ENCODE assay signal across 18 mouse cellular contexts in genomic region chr5:66627805-66628204, GRCm38 (mm10). TPM values are rescaled to one million over a fixed set of nuclear protein-coding genes. Genes with fewer than 3 reads are reported as not detected.
DNase-seq lines count a peak whose midpoint lies in the region; ATAC-seq and TF ChIP-seq lines count a peak whose summit lies in the region.
"Had no signal": no experiment of that assay in that cellular context is flagged by ENCODE, and none has a peak within 500 bp of the region (broad histone marks: within the 10 kb centered on the region; RNA-seq: fewer than 3 reads in every experiment).

No protein-coding gene starts in this region.

- peak overlapping the region; percentile 39; the same call in 1 of the 2 replicates for H3K9ac ChIP-seq in heart, embryonic 11.5 days (ENCODE audit: low read depth, low read length)
- no peak overlapping the region for H3K9ac ChIP-seq in heart, adult 2 months (ENCODE audit: low read depth, low read length)
- no peak overlapping the region for H3K9ac ChIP-seq in hindbrain, embryonic 13.5 days
- no peak overlapping the region for H3K9ac ChIP-seq in hindbrain, embryonic 11.5 days (ENCODE audit: low read depth, low read length)
- no peak overlapping the region for H3K9ac ChIP-seq in hindbrain, embryonic 14.5 days
- H3K9ac ChIP-seq in midbrain, embryonic 13.5 days (replicated peaks): no peak overlapping the region
- H3K9ac ChIP-seq: embryonic facial prominence, embryonic 13.5 days; neural tube, embryonic 13.5 days had no signal

- no peak for TF ChIP-seq POLR2A in heart, adult 2 months (IDR thresholded peaks at IDR 0.05; ENCODE audit: insufficient read depth, low read depth, low read length)

- no peak overlapping the region for H3K27ac ChIP-seq in heart, embryonic 11.5 days (ENCODE audit: low read depth, low read length)
- H3K27ac ChIP-seq in heart, adult 2 months: no peak overlapping the region
- H3K27ac ChIP-seq in hindbrain, embryonic 13.5 days: peak overlapping the region; percentile 48
- no peak overlapping the region for H3K27ac ChIP-seq in hindbrain, embryonic 11.5 days (ENCODE audit: low read depth, low read length)
- peak overlapping the region; percentile 59 for H3K27ac ChIP-seq in hindbrain, embryonic 14.5 days
- H3K27ac ChIP-seq in midbrain, embryonic 13.5 days: peak overlapping the region; percentile 42
- H3K27ac ChIP-seq: embryonic facial prominence, embryonic 13.5 days; neural tube, embryonic 13.5 days had no signal

- no peaks in the 10 kb centered on the region for H3K9me3 ChIP-seq in heart, embryonic 11.5 days (replicated peaks; ENCODE audit: control insufficient read depth, low read length)
- H3K9me3 ChIP-seq in hindbrain, embryonic 13.5 days: no peaks in the 10 kb centered on the region
- H3K9me3 ChIP-seq in hindbrain, embryonic 11.5 days (ENCODE audit: control insufficient read depth, low read length): no peaks in the 10 kb centered on the region
- no peaks in the 10 kb centered on the region for H3K9me3 ChIP-seq in hindbrain, embryonic 14.5 days (ENCODE audit: control insufficient read depth, low read length)
- H3K9me3 ChIP-seq in midbrain, embryonic 13.5 days: no peaks in the 10 kb centered on the region
- H3K9me3 ChIP-seq: embryonic facial prominence, embryonic 13.5 days; neural tube, embryonic 13.5 days had no signal

- DNase-seq in heart, adult 2 months: no peak
- DNase-seq in hindbrain, embryonic 11.5 days (ENCODE audit: low spot score): no peak
- peak; percentile 40 for DNase-seq in hindbrain, embryonic 14.5 days (ENCODE audit: low spot score)
- no peak for DNase-seq in cerebellum, adult 18-20 months
- DNase-seq in layer of hippocampus, adult 18-20 months (ENCODE audit: low spot score in 2 of 2): no peak
- DNase-seq: adrenal gland, postnatal 10 days; B cell, adult 2 months; cerebellum, adult 8-10 months; left cerebral cortex, postnatal 4 days; lung, adult 18-20 months; lung, postnatal 4 days; thymus, postnatal 25 days had no signal

- TF ChIP-seq CTCF in heart, adult 2 months (IDR thresholded peaks at IDR 0.05): no peak

- peaks cover 4% of the 10 kb centered on the region; the same call in 1 of the 2 replicates for H3K4me1 ChIP-seq in heart, embryonic 11.5 days (ENCODE audit: control insufficient read depth, insufficient read depth, low read length)
- H3K4me1 ChIP-seq in heart, adult 2 months (ENCODE audit: control insufficient read depth, insufficient read depth, low read length): no peaks in the 10 kb centered on the region
- peaks cover 11% of the 10 kb centered on the region; the same call in 1 of the 2 replicates for H3K4me1 ChIP-seq in hindbrain, embryonic 13.5 days (replicated peaks)
- no peaks in the 10 kb centered on the region for H3K4me1 ChIP-seq in hindbrain, embryonic 11.5 days (replicated peaks; ENCODE audit: control insufficient read depth, insufficient read depth, low read length)
- 0 out of 2 replicates have a peak, but pooled peaks cover 3% of the 10 kb centered on the region for H3K4me1 ChIP-seq in hindbrain, embryonic 14.5 days (replicated peaks; ENCODE audit: control insufficient read depth, insufficient read depth, low read length)
- 0 out of 2 replicates have a peak, but pooled peaks cover 6% of the 10 kb centered on the region for H3K4me1 ChIP-seq in midbrain, embryonic 13.5 days (replicated peaks)
- H3K4me1 ChIP-seq: embryonic facial prominence, embryonic 13.5 days had no signal

- peak overlapping the region; percentile 40 for H3K4me2 ChIP-seq in heart, embryonic 11.5 days
- no peak overlapping the region; the same call in 1 of the 2 replicates for H3K4me2 ChIP-seq in hindbrain, embryonic 13.5 days
- no peak overlapping the region for H3K4me2 ChIP-seq in hindbrain, embryonic 11.5 days (replicated peaks; ENCODE audit: low read depth, low read length)
- H3K4me2 ChIP-seq in hindbrain, embryonic 14.5 days (replicated peaks): no peak overlapping the region
- no peak overlapping the region for H3K4me2 ChIP-seq in midbrain, embryonic 13.5 days (replicated peaks)
- H3K4me2 ChIP-seq: embryonic facial prominence, embryonic 13.5 days; neural tube, embryonic 13.5 days had no signal

- no peaks in the 10 kb centered on the region for H3K36me3 ChIP-seq in heart, embryonic 11.5 days (ENCODE audit: control insufficient read depth, insufficient read depth, low read length)
- no peaks in the 10 kb centered on the region for H3K36me3 ChIP-seq in heart, adult 2 months (ENCODE audit: control insufficient read depth, insufficient read depth, low read length)
- no peaks in the 10 kb centered on the region for H3K36me3 ChIP-seq in hindbrain, embryonic 13.5 days
- H3K36me3 ChIP-seq in hindbrain, embryonic 11.5 days (ENCODE audit: control insufficient read depth, insufficient read depth, low read length): no peaks in the 10 kb centered on the region
- no peaks in the 10 kb centered on the region for H3K36me3 ChIP-seq in hindbrain, embryonic 14.5 days (replicated peaks; ENCODE audit: control insufficient read depth, insufficient read depth)
- H3K36me3 ChIP-seq in midbrain, embryonic 13.5 days: no peaks in the 10 kb centered on the region
- H3K36me3 ChIP-seq: embryonic facial prominence, embryonic 13.5 days; neural tube, embryonic 13.5 days had no signal

- no peak for ATAC-seq in heart, embryonic 11.5 days (replicated peaks; ENCODE audit: insufficient number of reproducible peaks, low FRiP score, low TSS enrichment)
- peak; percentile 57 for ATAC-seq in hindbrain, embryonic 13.5 days (ENCODE audit: low FRiP score)
- no peak for ATAC-seq in hindbrain, embryonic 11.5 days (ENCODE audit: low FRiP score)
- ATAC-seq in hindbrain, embryonic 14.5 days (ENCODE audit: low FRiP score): no peak; the same call in 1 of the 2 replicates
- peak; percentile 88 for ATAC-seq in midbrain, embryonic 13.5 days

- intact Hi-C loops in heart, adult 2 months (cut with DNase I): loop anchor here (10.0 kb wide), 1 partner anchor 243 kb away; no protein-coding TSS in a partner anchor

- H3K79me2 ChIP-seq in heart, adult 2 months (replicated peaks; ENCODE audit: control insufficient read depth, insufficient read depth, low read length): no peaks in the 10 kb centered on the region

- WGBS in heart, embryonic 11.5 days (ENCODE audit: insufficient replicate concordance): 23% methylated on average over 7 of the region's 7 CpGs
- 31% methylated on average over 7 of the region's 7 CpGs for WGBS in heart, adult 2 months
- 48% methylated on average over 7 of the region's 7 CpGs for WGBS in hindbrain, embryonic 13.5 days
- WGBS in hindbrain, embryonic 11.5 days: 75% methylated on average over 7 of the region's 7 CpGs
- WGBS in hindbrain, embryonic 14.5 days: 34% methylated on average over 7 of the region's 7 CpGs
- 41% methylated on average over 7 of the region's 7 CpGs for WGBS in midbrain, embryonic 13.5 days

- no peak for TF ChIP-seq EP300 in heart, adult 2 months (IDR thresholded peaks at IDR 0.05; ENCODE audit: insufficient read depth, low read depth, low read length)

- no peaks in the 10 kb centered on the region for H3K27me3 ChIP-seq in heart, embryonic 11.5 days (ENCODE audit: control insufficient read depth, insufficient read depth, low read length)
- H3K27me3 ChIP-seq in heart, adult 2 months (ENCODE audit: control insufficient read depth, insufficient read depth, low read length): no peaks in the 10 kb centered on the region
- no peaks in the 10 kb centered on the region for H3K27me3 ChIP-seq in hindbrain, embryonic 13.5 days
- no peaks in the 10 kb centered on the region for H3K27me3 ChIP-seq in hindbrain, embryonic 11.5 days (ENCODE audit: control insufficient read depth, insufficient read depth, low read length)
- H3K27me3 ChIP-seq in hindbrain, embryonic 14.5 days (ENCODE audit: control insufficient read depth, insufficient read depth, low read length): no peaks in the 10 kb centered on the region
- no peaks in the 10 kb centered on the region for H3K27me3 ChIP-seq in midbrain, embryonic 13.5 days
- H3K27me3 ChIP-seq: embryonic facial prominence, embryonic 13.5 days; neural tube, embryonic 13.5 days had no signal

- H3K4me3 ChIP-seq in heart, embryonic 11.5 days (ENCODE audit: low read depth, low read length): no peak overlapping the region
- no peak overlapping the region for H3K4me3 ChIP-seq in heart, adult 2 months
- H3K4me3 ChIP-seq in hindbrain, embryonic 13.5 days: no peak overlapping the region
- H3K4me3 ChIP-seq in hindbrain, embryonic 11.5 days (ENCODE audit: low read depth, low read length): no peak overlapping the region
- H3K4me3 ChIP-seq in hindbrain, embryonic 14.5 days (replicated peaks; ENCODE audit: low read length): no peak overlapping the region
- H3K4me3 ChIP-seq in midbrain, embryonic 13.5 days (replicated peaks): no peak overlapping the region
- H3K4me3 ChIP-seq: embryonic facial prominence, embryonic 13.5 days; neural tube, embryonic 13.5 days had no signal

RNA-seq across cellular contexts. Expression of gene Apbb2, which starts 9.2 kb away (rescaled TPM):
- 25.9 and 28.0 TPM in 2 replicates for polyA plus RNA-seq in heart, embryonic 11.5 days (2014; fragmentation: Nextera tagmentation; extraction: Ambion mirVana)
- 10 to 100 TPM; 39.9 to 40.0 TPM for total RNA-seq in heart, adult 2 months (2021)
- polyA plus RNA-seq in heart, adult 2 months (2012; rRNA removed): 26.7 and 32.4 TPM in 2 replicates
- 126 TPM in 2 replicates for polyA plus RNA-seq in hindbrain, embryonic 13.5 days (2015; fragmentation: Nextera tagmentation; extraction: Ambion mirVana)
- 43.0 and 47.1 TPM in 2 replicates for polyA plus RNA-seq in hindbrain, embryonic 11.5 days (2014; fragmentation: Nextera tagmentation; extraction: Ambion mirVana)
- 113 and 123 TPM in 2 replicates for polyA plus RNA-seq in hindbrain, embryonic 14.5 days (2014; fragmentation: Nextera tagmentation; extraction: Ambion mirVana)
- polyA plus RNA-seq in midbrain, embryonic 13.5 days (2015; fragmentation: Nextera tagmentation; extraction: Ambion mirVana): 93.4 and 94.6 TPM in 2 replicates
- 10 to 100 TPM; 55.9 to 59.5 TPM for total RNA-seq in layer of hippocampus, adult 18-20 months (2021)

RNA-seq across cellular contexts. Expression of gene Uchl1, which starts 48.1 kb away (rescaled TPM):
- 128 and 136 TPM in 2 replicates for polyA plus RNA-seq in heart, embryonic 11.5 days (2014; fragmentation: Nextera tagmentation; extraction: Ambion mirVana)
- total RNA-seq in heart, adult 2 months (2021): 10 to 100 TPM in 1 of 2 experiments, 1 to 10 TPM in 1; 7.2 to 10.3 TPM
- polyA plus RNA-seq in heart, adult 2 months (2012; rRNA removed): 13.4 and 20.8 TPM in 2 replicates
- polyA plus RNA-seq in hindbrain, embryonic 13.5 days (2015; fragmentation: Nextera tagmentation; extraction: Ambion mirVana): 1,231 and 1,258 TPM in 2 replicates
- 421 and 428 TPM in 2 replicates for polyA plus RNA-seq in hindbrain, embryonic 11.5 days (2014; fragmentation: Nextera tagmentation; extraction: Ambion mirVana)
- 1,396 and 1,527 TPM in 2 replicates for polyA plus RNA-seq in hindbrain, embryonic 14.5 days (2014; fragmentation: Nextera tagmentation; extraction: Ambion mirVana)
- 1,181 and 1,187 TPM in 2 replicates for polyA plus RNA-seq in midbrain, embryonic 13.5 days (2015; fragmentation: Nextera tagmentation; extraction: Ambion mirVana)
- 100 to 1,000 TPM; 839 to 868 TPM for total RNA-seq in layer of hippocampus, adult 18-20 months (2021)
- polyA plus RNA-seq: liver, adult 2 months had no signal

Comparison
In these comparisons a context has a peak if more than half of its experiments do, and no peak if none do; other contexts are left out.
1. ATAC-seq: peak in hindbrain, embryonic 13.5 days (single experiment) and midbrain, embryonic 13.5 days (single experiment); none in heart, embryonic 11.5 days (single experiment), hindbrain, embryonic 11.5 days (single experiment) and hindbrain, embryonic 14.5 days (single experiment).
2. H3K27ac ChIP-seq: peak in hindbrain, embryonic 13.5 days (single experiment), hindbrain, embryonic 14.5 days (single experiment) and midbrain, embryonic 13.5 days (single experiment); none in heart, embryonic 11.5 days (single experiment), heart, adult 2 months (single experiment) and hindbrain, embryonic 11.5 days (single experiment).